Mouse (Mus musculus): ENCODE measurements around the gene Prdx1. TPM values are rescaled to one million over a fixed set of nuclear protein-coding genes. Genes with fewer than 3 reads are reported as not detected.

The Prdx1 gene
- total and polyA plus RNA-seq, 3 experiments = 14.8 to 303 (median 129) TPM

GRCm38 (mm10) chr4:116650365-116650764, 35.0 kb upstream of the Prdx1 start:
- Histone ChIP-seq H3K36me3 (replicated peaks) (peaks cover 39% of the 10 kb centered on the region), H3K9me3 (replicated peaks) (no peaks in the 10 kb centered on the region), H3K27me3 (ENCODE audit: insufficient read depth, low read length) (no peaks in the 10 kb centered on the region), H3K4me3 (ENCODE audit: low read depth, low read length) (peak overlapping the region; percentile 90), H3K4me1 (ENCODE audit: insufficient read depth, low read depth, low read length) (peaks cover 62% of the 10 kb centered on the region)
- TF ChIP-seq POLR2AphosphoS5 (IDR thresholded peaks at IDR 0.05; ENCODE audit: insufficient replicate concordance, low read depth, low read length) = no peak
- no peak for TF ChIP-seq GATA2 (IDR thresholded peaks at IDR 0.05; ENCODE audit: borderline replicate concordance, low read depth, low read length)
- no peak for TF ChIP-seq CTCF (IDR thresholded peaks at IDR 0.05; ENCODE audit: low read depth, low read length)
- TF ChIP-seq TAL1 (conservative IDR thresholded peaks at IDR 0.05; ENCODE audit: low read depth, low read length) = no peak
- TF ChIP-seq GATA1 (IDR thresholded peaks at IDR 0.05; ENCODE audit: borderline replicate concordance, low read length) = no peak
- no peak for ATAC-seq (ENCODE audit: extremely low read depth, insufficient number of reproducible peaks, low FRiP score, poor library complexity, severe bottlenecking)
- DNase-seq (ENCODE audit: low spot score) = no peak

GRCm38 (mm10) chr4:116650924-116651796, 34.2 kb upstream of the Prdx1 start, which contains the start of gene Akr1a1:
Akr1a1 (minus strand) TSS chr4:116651680.
- TF ChIP-seq TAL1 (conservative IDR thresholded peaks at IDR 0.05; ENCODE audit: low read depth, low read length) (no peak), GATA1 (IDR thresholded peaks at IDR 0.05; ENCODE audit: borderline replicate concordance, low read length) (no peak), CTCF (IDR thresholded peaks at IDR 0.05; ENCODE audit: low read depth, low read length) (no peak), POLR2AphosphoS5 (IDR thresholded peaks at IDR 0.05; ENCODE audit: insufficient replicate concordance, low read depth, low read length) (no peak), GATA2 (IDR thresholded peaks at IDR 0.05; ENCODE audit: borderline replicate concordance, low read depth, low read length) (no peak)

GRCm38 (mm10) chr4:116651797-116652135, 33.6 kb upstream of the Prdx1 start:
- H3K9me3 ChIP-seq (replicated peaks) = no peaks in the 10 kb centered on the region
- no peak for DNase-seq (ENCODE audit: low spot score)
- H3K4me1 ChIP-seq (ENCODE audit: insufficient read depth, low read depth, low read length) = peaks cover 59% of the 10 kb centered on the region
- no peaks in the 10 kb centered on the region for H3K27me3 ChIP-seq (ENCODE audit: insufficient read depth, low read length)
- peaks cover 25% of the 10 kb centered on the region for H3K36me3 ChIP-seq (replicated peaks)
- no peak for TF ChIP-seq GATA1 (IDR thresholded peaks at IDR 0.05; ENCODE audit: borderline replicate concordance, low read length)
- TF ChIP-seq CTCF (IDR thresholded peaks at IDR 0.05; ENCODE audit: low read depth, low read length) = no peak
- TF ChIP-seq POLR2AphosphoS5 (IDR thresholded peaks at IDR 0.05; ENCODE audit: insufficient replicate concordance, low read depth, low read length) = no peak
- TF ChIP-seq GATA2 (IDR thresholded peaks at IDR 0.05; ENCODE audit: borderline replicate concordance, low read depth, low read length) = no peak
- TF ChIP-seq TAL1 (conservative IDR thresholded peaks at IDR 0.05; ENCODE audit: low read depth, low read length) = no peak
- no peak for ATAC-seq (ENCODE audit: extremely low read depth, insufficient number of reproducible peaks, low FRiP score, poor library complexity, severe bottlenecking)
- peak overlapping the region; percentile 90 for H3K4me3 ChIP-seq (ENCODE audit: low read depth, low read length)

More at GRCm38 (mm10) chr4:116650924-116651796, 34.2 kb upstream of the Prdx1 start, which contains the start of gene Akr1a1:
- no peaks in the 10 kb centered on the region for H3K9me3 ChIP-seq (replicated peaks)
- DNase-seq (ENCODE audit: low spot score) (peak; percentile 84), ATAC-seq (ENCODE audit: extremely low read depth, insufficient number of reproducible peaks, low FRiP score, poor library complexity, severe bottlenecking) (peak; percentile 90)
- H3K4me3 ChIP-seq (ENCODE audit: low read depth, low read length) = peak within 1 kb of the TSS; percentile 90
- H3K4me1 ChIP-seq (ENCODE audit: insufficient read depth, low read depth, low read length) = peaks cover 63% of the 10 kb centered on the region
- peaks cover 31% of the 10 kb centered on the region for H3K36me3 ChIP-seq (replicated peaks)
- no peaks in the 10 kb centered on the region for H3K27me3 ChIP-seq (ENCODE audit: insufficient read depth, low read length)

- peaks cover 14% of the 10 kb centered on the region for H3K36me3 ChIP-seq (replicated peaks)
- H3K4me3 ChIP-seq (ENCODE audit: low read depth, low read length) = no peak overlapping the region
- peaks cover 47% of the 10 kb centered on the region for H3K4me1 ChIP-seq (ENCODE audit: insufficient read depth, low read depth, low read length)
- ATAC-seq (ENCODE audit: extremely low read depth, insufficient number of reproducible peaks, low FRiP score, poor library complexity, severe bottlenecking) (no peak), DNase-seq (ENCODE audit: low spot score) (no peak)
- no peaks in the 10 kb centered on the region for H3K9me3 ChIP-seq (replicated peaks)
- TF ChIP-seq GATA1 (IDR thresholded peaks at IDR 0.05; ENCODE audit: borderline replicate concordance, low read length) (no peak), POLR2AphosphoS5 (IDR thresholded peaks at IDR 0.05; ENCODE audit: insufficient replicate concordance, low read depth, low read length) (no peak), CTCF (IDR thresholded peaks at IDR 0.05; ENCODE audit: low read depth, low read length) (no peak), TAL1 (conservative IDR thresholded peaks at IDR 0.05; ENCODE audit: low read depth, low read length) (no peak), GATA2 (IDR thresholded peaks at IDR 0.05; ENCODE audit: borderline replicate concordance, low read depth, low read length) (no peak)
- peaks cover 4% of the 10 kb centered on the region; the same call in 1 of the 2 replicates for H3K27me3 ChIP-seq (ENCODE audit: insufficient read depth, low read length)
Measured at GRCm38 (mm10) chr4:116653228-116653627, 32.1 kb upstream of the Prdx1 start.

GRCm38 (mm10) chr4:116655100-116655499, 30.2 kb upstream of the Prdx1 start:
- Histone ChIP-seq H3K4me1 (ENCODE audit: insufficient read depth, low read depth, low read length) (peaks cover 33% of the 10 kb centered on the region), H3K36me3 (replicated peaks) (peaks cover 1% of the 10 kb centered on the region), H3K9me3 (replicated peaks) (no peaks in the 10 kb centered on the region), H3K27me3 (ENCODE audit: insufficient read depth, low read length) (peaks cover 4% of the 10 kb centered on the region; the same call in 1 of the 2 replicates), H3K4me3 (ENCODE audit: low read depth, low read length) (no peak overlapping the region)
- DNase-seq (ENCODE audit: low spot score) (no peak), ATAC-seq (ENCODE audit: extremely low read depth, insufficient number of reproducible peaks, low FRiP score, poor library complexity, severe bottlenecking) (peak; percentile 30; the same call in 1 of the 2 replicates)
- TF ChIP-seq GATA1 (IDR thresholded peaks at IDR 0.05; ENCODE audit: borderline replicate concordance, low read length) (no peak), POLR2AphosphoS5 (IDR thresholded peaks at IDR 0.05; ENCODE audit: insufficient replicate concordance, low read depth, low read length) (no peak), TAL1 (conservative IDR thresholded peaks at IDR 0.05; ENCODE audit: low read depth, low read length) (no peak), CTCF (IDR thresholded peaks at IDR 0.05; ENCODE audit: low read depth, low read length) (no peak), GATA2 (IDR thresholded peaks at IDR 0.05; ENCODE audit: borderline replicate concordance, low read depth, low read length) (no peak)

GRCm38 (mm10) chr4:116655658-116656057, 29.7 kb upstream of the Prdx1 start:
- ATAC-seq (ENCODE audit: extremely low read depth, insufficient number of reproducible peaks, low FRiP score, poor library complexity, severe bottlenecking) (no peak), DNase-seq (ENCODE audit: low spot score) (no peak)
- H3K4me3 ChIP-seq (ENCODE audit: low read depth, low read length) = no peak overlapping the region
- H3K4me1 ChIP-seq (ENCODE audit: insufficient read depth, low read depth, low read length) = peaks cover 32% of the 10 kb centered on the region
- H3K36me3 ChIP-seq (replicated peaks) = no peaks in the 10 kb centered on the region
- H3K9me3 ChIP-seq (replicated peaks) = no peaks in the 10 kb centered on the region
- peaks cover 5% of the 10 kb centered on the region for H3K27me3 ChIP-seq (ENCODE audit: insufficient read depth, low read length)
- no peak for TF ChIP-seq GATA2 (IDR thresholded peaks at IDR 0.05; ENCODE audit: borderline replicate concordance, low read depth, low read length)
- TF ChIP-seq TAL1 (conservative IDR thresholded peaks at IDR 0.05; ENCODE audit: low read depth, low read length) = no peak
- TF ChIP-seq CTCF (IDR thresholded peaks at IDR 0.05; ENCODE audit: low read depth, low read length) = no peak
- no peak for TF ChIP-seq POLR2AphosphoS5 (IDR thresholded peaks at IDR 0.05; ENCODE audit: insufficient replicate concordance, low read depth, low read length)
- TF ChIP-seq GATA1 (IDR thresholded peaks at IDR 0.05; ENCODE audit: borderline replicate concordance, low read length) = no peak
